34 mouse cellular contexts compared by ENCODE assay signal in genomic region chr6:30687198-30687597, GRCm38 (mm10). TPM values are rescaled to one million over a fixed set of nuclear protein-coding genes. Genes with fewer than 3 reads are reported as not detected.
DNase-seq lines count a peak whose midpoint lies in the region; TF ChIP-seq lines count a peak whose summit lies in the region.
"Had no signal": no experiment of that assay in that cellular context is flagged by ENCODE, and none has a peak within 500 bp of the region (broad histone marks: within the 10 kb centered on the region; RNA-seq: fewer than 3 reads in every experiment).

No protein-coding gene starts in this region.

- H3K79me2 ChIP-seq in CH12.LX (replicated peaks; ENCODE audit: control insufficient read depth, extremely low read depth, insufficient read depth, poor library complexity, severe bottlenecking) = no peaks in the 10 kb centered on the region

- H3K4me3 ChIP-seq in CH12.LX (replicated peaks in 1 of 3; ENCODE audit: low read depth in 2 of 3, low read length in 2 of 3, poor library complexity in 1 of 3) = no peak overlapping the region
- no peak overlapping the region for H3K4me3 ChIP-seq in embryonic fibroblast, embryonic 13.5 days (ENCODE audit: insufficient read depth, low read length)
- H3K4me3 ChIP-seq: embryonic facial prominence, embryonic 10.5 days; embryonic facial prominence, embryonic 15.5 days; heart, embryonic 15.5 days; hindbrain, embryonic 12.5 days; intestine, embryonic 15.5 days; midbrain, embryonic 13.5 days; neural tube, embryonic 15.5 days had no signal

- 0 out of 2 replicates have a peak overlapping the region, but pooled peaks have one; percentile 27 for H3K4me2 ChIP-seq in CH12.LX (ENCODE audit: insufficient read depth, low read depth, poor library complexity, severe bottlenecking)
- H3K4me2 ChIP-seq: embryonic facial prominence, embryonic 15.5 days; heart, embryonic 15.5 days; hindbrain, embryonic 12.5 days; intestine, embryonic 15.5 days; midbrain, embryonic 13.5 days; neural tube, embryonic 15.5 days had no signal

- dilution Hi-C loops in CH12.LX (cut with MboI; ENCODE audit: extremely low pct_ligation_motif_present, extremely low pct_unique_long_range_greater_than_20kb, low sequenced_read_pairs) = no loop called here

- H3K27ac ChIP-seq in CH12.LX (ENCODE audit: insufficient read depth, low read depth) = no peak overlapping the region
- H3K27ac ChIP-seq in embryonic fibroblast, embryonic 13.5 days (ENCODE audit: insufficient read depth, low read length) = peak overlapping the region; percentile 60
- H3K27ac ChIP-seq: embryonic facial prominence, embryonic 15.5 days; heart, embryonic 15.5 days; hindbrain, embryonic 12.5 days; hindbrain, postnatal 0 days; intestine, embryonic 15.5 days; kidney, postnatal 0 days; liver, embryonic 14.5 days; macrophage; midbrain, embryonic 13.5 days; neural tube, embryonic 15.5 days; stomach, postnatal 0 days had no signal

- H3K9me3 ChIP-seq in CH12.LX (replicated peaks; ENCODE audit: low read length) = no peaks in the 10 kb centered on the region
- H3K9me3 ChIP-seq: embryonic facial prominence, embryonic 10.5 days; embryonic facial prominence, embryonic 15.5 days; heart, embryonic 15.5 days; hindbrain, embryonic 12.5 days; intestine, embryonic 15.5 days; midbrain, embryonic 13.5 days; neural tube, embryonic 15.5 days had no signal

- in situ Hi-C loops in CH12.LX (cut with MboI; ENCODE audit: low pct_ligation_motif_present, low pct_unique_long_range_greater_than_20kb, low sequenced_read_pairs) = no loop called here

- H3K27me3 ChIP-seq in CH12.LX (replicated peaks) = no peaks in the 10 kb centered on the region
- H3K27me3 ChIP-seq: embryonic facial prominence, embryonic 15.5 days; heart, embryonic 15.5 days; hindbrain, embryonic 12.5 days; intestine, embryonic 15.5 days; midbrain, embryonic 13.5 days; neural tube, embryonic 15.5 days had no signal

- H3K9ac ChIP-seq in CH12.LX (ENCODE audit: insufficient read depth, low read depth) = no peak overlapping the region
- H3K9ac ChIP-seq: embryonic facial prominence, embryonic 15.5 days; heart, embryonic 15.5 days; hindbrain, embryonic 12.5 days; intestine, embryonic 15.5 days; liver, embryonic 14.5 days; midbrain, embryonic 13.5 days; neural tube, embryonic 15.5 days had no signal

- no peak for TF ChIP-seq CTCF in CH12.LX (conservative IDR thresholded peaks at IDR 0.05 in 1 of 2, IDR thresholded peaks at IDR 0.05 in 1 of 2; ENCODE audit: low read depth in 2 of 2, low read length in 2 of 2)
- TF ChIP-seq CTCF in embryonic fibroblast, embryonic 13.5 days (IDR thresholded peaks at IDR 0.05; ENCODE audit: borderline replicate concordance, insufficient read depth, low read length) = no peak

- no peak for TF ChIP-seq EP300 in CH12.LX (IDR thresholded peaks at IDR 0.05; ENCODE audit: low read length)

- H3K4me1 ChIP-seq in CH12.LX (ENCODE audit: control insufficient read depth in 1 of 2, insufficient read depth in 2 of 2) = peaks cover 4 to 39% of the 10 kb centered on the region in 2 experiments; a peak in 3 of 4 replicates
- H3K4me1 ChIP-seq in embryonic fibroblast, embryonic 13.5 days (ENCODE audit: control insufficient read depth, insufficient read depth, low read length) = peaks cover 12% of the 10 kb centered on the region

- no peak for TF ChIP-seq POLR2A in CH12.LX (IDR thresholded peaks at IDR 0.05; ENCODE audit: low read depth, low read length)
- TF ChIP-seq POLR2A in embryonic fibroblast, embryonic 13.5 days (IDR thresholded peaks at IDR 0.05; ENCODE audit: low read depth, low read length) = no peak

- H3K36me3 ChIP-seq in CH12.LX (replicated peaks in 1 of 2; ENCODE audit: control insufficient read depth in 1 of 2, insufficient read depth in 1 of 2, low read length in 1 of 2) = peaks cover 0 to 5% of the 10 kb centered on the region in 2 experiments
- H3K36me3 ChIP-seq: embryonic facial prominence, embryonic 10.5 days; embryonic facial prominence, embryonic 15.5 days; heart, embryonic 15.5 days; hindbrain, embryonic 12.5 days; intestine, embryonic 15.5 days; midbrain, embryonic 13.5 days; neural tube, embryonic 15.5 days had no signal

- no peak for TF ChIP-seq RAD21 in CH12.LX (IDR thresholded peaks at IDR 0.05; ENCODE audit: low read depth, low read length)

- peak; percentile 58 for DNase-seq in 3T3-L1 (ENCODE audit: low read depth, low spot score)
- DNase-seq in CH12.LX (ENCODE audit: extremely low read depth) = no peak
- peak; percentile 18 for DNase-seq in telencephalon, adult 2 months (ENCODE audit: low read depth, low spot score)
- DNase-seq in embryo, embryonic 9.5 days (ENCODE audit: extremely low spot score) = no peak
- no peak for DNase-seq in thymus, postnatal 4 days
- DNase-seq: adrenal gland, adult 8-10 months; cerebellum, adult 11 months; cerebellum, adult 9-11 months; gastrocnemius, postnatal 10 days; heart, postnatal 36 days; kidney, adult 2 months; kidney, postnatal 4 days; layer of hippocampus, postnatal 36 days; left cerebral cortex, postnatal 4 days; liver; lung, adult 2 months; lung, postnatal 10 days; right cerebral cortex, postnatal 4 days had no signal

TF ChIP-seq in CH12.LX, 34 proteins besides CTCF, POLR2A, EP300 and RAD21:
- no peak for TF ChIP-seq JUN (IDR thresholded peaks at IDR 0.05; ENCODE audit: insufficient read depth, low read depth, low read length)
- no peak for TF ChIP-seq USF1 (IDR thresholded peaks at IDR 0.05; ENCODE audit: low read depth, low read length)
- no peak for TF ChIP-seq ZC3H11A (IDR thresholded peaks at IDR 0.05; ENCODE audit: low read depth, low read length)
- TF ChIP-seq GABPA (IDR thresholded peaks at IDR 0.05; ENCODE audit: insufficient replicate concordance, low read depth, low read length) = no peak
- TF ChIP-seq NELFE (IDR thresholded peaks at IDR 0.05; ENCODE audit: low read depth, low read length) = no peak
- TF ChIP-seq TBP (conservative IDR thresholded peaks at IDR 0.05; ENCODE audit: low read depth, low read length) = no peak
- no peak for TF ChIP-seq MEF2A (IDR thresholded peaks at IDR 0.05; ENCODE audit: borderline replicate concordance, low read depth, low read length)
- TF ChIP-seq ZMIZ1 (IDR thresholded peaks at IDR 0.05; ENCODE audit: low read depth, low read length) = no peak

RNA-seq across cellular contexts. Expression of gene Cep41, which starts 6.4 kb away (rescaled TPM):
- total RNA-seq in CH12.LX (2012; rRNA removed) (4.2 and 4.5 TPM in 2 replicates), CH12.LX (2014; rRNA removed) (9.0 and 11.4 TPM in 2 replicates)
- 7.1 and 8.7 TPM in 2 replicates for polyA plus RNA-seq in CH12.LX (2012; ENCODE audit: insufficient read length, low read depth)
- 8.7 and 14.9 TPM in 2 replicates for polyA plus RNA-seq in embryonic fibroblast, embryonic 13.5 days (2011; ENCODE audit: insufficient read length, low read depth, missing spikeins)

RNA-seq across cellular contexts. Expression of gene Mest, which starts 36.1 kb away (rescaled TPM):
- total RNA-seq in CH12.LX (2012; rRNA removed) (0.08 and 0.13 TPM in 2 replicates), CH12.LX (2014; rRNA removed) (not detected in 2 replicates)
- 0.42 TPM in 1 of 2 replicates, not detected in the other for polyA plus RNA-seq in CH12.LX (2012; ENCODE audit: insufficient read length, low read depth)
- polyA plus RNA-seq in embryonic fibroblast, embryonic 13.5 days (2011; ENCODE audit: insufficient read length, low read depth, missing spikeins) = 44.3 and 540 TPM in 2 replicates

RNA-seq across cellular contexts. Expression of gene Cpa1, which starts 48.2 kb away (rescaled TPM):
- total RNA-seq in CH12.LX (2012; rRNA removed) = not detected in 2 replicates
- not detected in 2 replicates for total RNA-seq in CH12.LX (2014; rRNA removed)
- polyA plus RNA-seq in CH12.LX (2012; ENCODE audit: insufficient read length, low read depth) = not detected in 2 replicates
- polyA plus RNA-seq in embryonic fibroblast, embryonic 13.5 days (2011; ENCODE audit: insufficient read length, low read depth, missing spikeins) = not detected in 2 replicates
- total RNA-seq: adrenal gland, adult 8-10 months; common myeloid progenitor, adult 5-6 weeks; layer of hippocampus, postnatal 36 days; left cerebral cortex, postnatal 4 days; megakaryocyte-erythroid progenitor cell, adult 5-6 weeks had no signal
- polyA plus RNA-seq: activated CD4-positive, CD25-positive, alpha-beta regulatory T cell, adult 4 months; macrophage had no signal

Comparison
In these comparisons a context has a peak if more than half of its experiments do, and no peak if none do; other contexts are left out.
1. DNase-seq: peak in 3T3-L1 (single experiment) and telencephalon, adult 2 months (single experiment); none in CH12.LX (single experiment), embryo, embryonic 9.5 days (single experiment) and thymus, postnatal 4 days (single experiment).
2. RNA of gene Mest, which starts 36.1 kb away (polyA plus RNA-seq): 44.3 to 540 TPM in embryonic fibroblast, embryonic 13.5 days; 0.42 TPM in CH12.LX; every median in the first group is over 10 times any median in the second.